Mouse (Mus musculus) embryonic facial prominence, embryonic 14.5 days (tissue): ENCODE data around the gene Ell. TPM values are rescaled to one million over a fixed set of nuclear protein-coding genes. Genes with fewer than 3 reads are reported as not detected.

Experiments used
- ATAC-seq: fragments of 200-750 bp; cut with Nextera tagmentation; 2 replicates; pipeline ENCODE4 v1.8.0; 2017; ENCODE audit warnings: low read depth, moderate number of reproducible peaks, moderate TSS enrichment
- DNase-seq: peaks from one replicate; pipeline ENCODE4 v3.0.0-alpha.2; 2015; ENCODE audit warnings: low spot score
- H3K27ac ChIP-seq: fragments of 300-500 bp; sonication (generic); replicated peaks from 2 replicates; pipeline ENCODE4 v1.5.1; 2014; ENCODE audit warnings: low read depth, mild to moderate bottlenecking, low read length, moderate library complexity
- H3K27me3 ChIP-seq: fragments of 300-500 bp; sonication (generic); replicated peaks from 2 replicates; pipeline ENCODE4 v1.6.1; 2014; ENCODE audit warnings: low read length; ENCODE audit not compliant: control insufficient read depth, insufficient read depth
- H3K36me3 ChIP-seq: fragments of 300-500 bp; sonication (generic); 2 replicates; pipeline ENCODE4 v1.6.1; 2014; ENCODE audit warnings: low read length, mixed read lengths; ENCODE audit not compliant: control insufficient read depth, insufficient read depth
- H3K4me1 ChIP-seq: fragments of 300-500 bp; sonication (generic); 2 replicates; pipeline ENCODE4 v1.6.1; 2014; ENCODE audit warnings: antibody characterized with exemption, low read length; ENCODE audit not compliant: control insufficient read depth, insufficient read depth
- H3K4me2 ChIP-seq: fragments of 300-500 bp; sonication (generic); 2 replicates; pipeline ENCODE4 v1.6.1; 2014; ENCODE audit warnings: low read depth, mild to moderate bottlenecking, low read length, moderate library complexity, mixed read lengths
- H3K4me3 ChIP-seq: fragments of 300-500 bp; sonication (generic); 2 replicates; pipeline ENCODE4 v1.5.1; 2014; ENCODE audit warnings: low read depth, mild to moderate bottlenecking, low read length
- H3K9ac ChIP-seq: fragments of 300-500 bp; sonication (generic); 2 replicates; pipeline ENCODE4 v1.6.1; 2014; ENCODE audit warnings: low read depth, mild to moderate bottlenecking, low read length, moderate library complexity, mixed read lengths
- H3K9me3 ChIP-seq: fragments of 300-500 bp; sonication (generic); 2 replicates; pipeline ENCODE4 v1.6.1; 2016; ENCODE audit warnings: low read length; ENCODE audit not compliant: control insufficient read depth
- WGBS: fragments of 180-500 bp; shearing (Covaris S2); extraction: QIAGEN DNeasy Blood & Tissue Kit; methylation state at CpG from one replicate; pipeline ENCODE4 v1.1.7; 2014; 5-methylcytosine and 5-hydroxymethylcytosine counted together
- polyA plus RNA-seq: library from polyadenylated mRNA; unstranded; fragments of >200 nt; fragmentation: Nextera tagmentation; extraction: Ambion mirVana; gene quantifications from 2 replicates; pipeline ENCODE4 v1.2.1, GENCODE M21; 2014

The Ell gene
- polyA plus RNA-seq, 1 experiment from 2014 or later = 17.3 TPM

- no peak for ATAC-seq
- Histone ChIP-seq H3K4me2 (no peak overlapping the region), H3K9me3 (no peaks in the 10 kb centered on the region), H3K27ac (no peak overlapping the region), H3K36me3 (no peaks in the 10 kb centered on the region), H3K9ac (no peak overlapping the region), H3K4me1 (peaks cover 11% of the 10 kb centered on the region), H3K27me3 (peaks cover 7% of the 10 kb centered on the region), H3K4me3 (no peak overlapping the region)
- DNase-seq = no peak
- 91% methylated on average over 5 of the region's 5 CpGs for WGBS
Observed at GRCm38 (mm10) chr8:70627041-70627440, 87.8 kb downstream of the Ell start.

- Histone ChIP-seq H3K27ac (no peak overlapping the region), H3K4me3 (peak overlapping the region; percentile 52), H3K9ac (peak overlapping the region; percentile 66), H3K36me3 (no peaks in the 10 kb centered on the region), H3K9me3 (no peaks in the 10 kb centered on the region), H3K4me1 (peaks cover 16% of the 10 kb centered on the region), H3K4me2 (peak overlapping the region; percentile 82), H3K27me3 (peaks cover 7% of the 10 kb centered on the region; the same call in 1 of the 2 replicates)
- ATAC-seq (no peak), DNase-seq (no peak)
- whole genome bisulfite sequencing = 54% methylated on average over 7 of the region's 7 CpGs
Observed at GRCm38 (mm10) chr8:70628986-70629490, 89.8 kb downstream of the Ell start.

DNA sequence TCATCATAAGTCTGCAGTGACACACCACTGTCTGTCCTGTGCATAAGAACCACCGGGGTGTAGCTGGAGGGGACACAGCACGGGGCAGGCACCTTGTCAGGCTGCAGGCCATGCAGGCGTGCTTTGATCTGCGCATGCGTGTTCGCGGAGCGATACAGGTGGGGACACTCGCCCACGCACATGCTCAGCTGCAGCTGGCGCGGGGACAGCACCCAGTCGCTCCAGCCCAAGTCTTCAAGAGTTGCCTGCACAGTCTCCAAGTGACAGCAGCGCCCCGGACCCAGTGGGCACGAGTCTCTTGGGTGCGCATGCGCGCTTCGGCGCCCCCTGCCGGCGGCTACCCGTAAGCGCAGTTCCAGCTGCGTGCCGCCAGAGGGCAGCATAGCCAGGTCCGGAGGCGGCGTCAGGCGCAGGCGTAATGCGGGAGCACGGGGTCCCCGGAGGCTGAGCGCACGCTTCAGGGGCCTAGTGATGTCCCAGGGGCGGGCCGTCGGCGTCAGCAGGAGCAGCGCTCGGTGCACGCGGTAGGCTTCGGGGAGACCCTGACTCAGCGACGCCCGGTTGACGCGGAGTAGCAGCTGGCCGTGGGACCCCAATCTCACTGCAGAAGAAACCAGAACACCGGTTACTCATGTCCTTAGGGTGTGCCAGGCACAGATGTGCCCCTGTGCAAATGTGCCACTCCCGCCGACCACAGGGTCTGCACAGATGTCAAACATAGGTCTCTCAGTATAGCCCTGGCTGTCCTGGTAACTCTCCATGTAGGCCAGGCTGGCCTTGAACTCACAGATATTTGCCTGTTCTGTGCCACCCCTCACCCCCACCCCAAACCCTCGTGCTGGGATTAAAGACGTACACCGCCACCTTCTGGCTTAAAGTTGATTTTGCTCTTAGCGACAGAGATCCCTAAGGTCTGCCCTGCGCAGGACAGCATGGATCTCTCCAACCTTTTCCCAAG lies 90.6 kb downstream of the Ell start:
- peaks cover 7% of the 10 kb centered on the region; the same call in 1 of the 2 replicates for H3K27me3 ChIP-seq
- peak overlapping the region; percentile 66 for H3K9ac ChIP-seq
- H3K4me2 ChIP-seq = peak overlapping the region; percentile 82
- H3K27ac ChIP-seq = peak overlapping the region; percentile 46
- H3K9me3 ChIP-seq = no peaks in the 10 kb centered on the region
- peak; percentile 92 for DNase-seq
- peak overlapping the region; percentile 52 for H3K4me3 ChIP-seq
- ATAC-seq = peak; percentile 93
- under 1% methylated on average over 37 of the region's 60 CpGs for WGBS
- peaks cover 17% of the 10 kb centered on the region for H3K4me1 ChIP-seq
- no peaks in the 10 kb centered on the region for H3K36me3 ChIP-seq

- WGBS = 14% methylated on average over 22 of the region's 22 CpGs
- H3K4me2 ChIP-seq = peak overlapping the region; percentile 82
- H3K4me1 ChIP-seq = peaks cover 17% of the 10 kb centered on the region
- no peaks in the 10 kb centered on the region for H3K9me3 ChIP-seq
- peaks cover 7% of the 10 kb centered on the region; the same call in 1 of the 2 replicates for H3K27me3 ChIP-seq
- H3K27ac ChIP-seq = no peak overlapping the region; the same call in 1 of the 2 replicates
- peak; percentile 65 for DNase-seq
- H3K36me3 ChIP-seq = no peaks in the 10 kb centered on the region
- H3K4me3 ChIP-seq = peak overlapping the region; percentile 52
- ATAC-seq = peak; percentile 32; the same call in 1 of the 2 replicates
- H3K9ac ChIP-seq = peak overlapping the region; percentile 66
Observed at GRCm38 (mm10) chr8:70630532-70631381, 91.5 kb downstream of the Ell start.

DNA sequence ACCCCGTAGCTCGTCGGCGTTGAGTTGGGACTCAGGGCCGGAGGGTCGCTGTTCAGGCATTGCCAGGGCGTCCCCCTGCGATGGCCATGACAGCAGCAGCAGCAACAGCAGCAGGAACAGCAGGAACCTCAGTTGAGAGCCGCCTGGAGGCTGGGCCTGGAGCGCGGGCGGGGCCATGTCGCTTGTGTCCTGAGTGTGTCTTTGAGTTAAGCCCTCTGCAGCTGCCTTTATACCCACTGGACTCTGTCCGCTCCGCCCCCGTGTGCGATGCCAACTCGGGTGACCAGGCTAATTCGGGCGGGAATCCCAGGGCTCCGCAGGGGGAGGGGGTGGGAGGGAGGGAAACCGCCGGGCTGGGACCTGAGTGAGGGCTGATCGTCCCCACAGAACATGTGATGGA lies 92.2 kb downstream of the Ell start:
- no peak overlapping the region for H3K4me3 ChIP-seq

GRCm38 (mm10) chr8:70632346-70632892 lies 93.2 kb downstream of the Ell start, which contains the start of gene Gdf15:
TSS of gene Gdf15 (minus strand) at chr8:70632456.
- Histone ChIP-seq H3K9me3 (no peaks in the 10 kb centered on the region), H3K4me3 (no peak within 1 kb of the TSS), H3K27me3 (peaks cover 7% of the 10 kb centered on the region; the same call in 1 of the 2 replicates), H3K27ac (no peak within 1 kb of the TSS), H3K9ac (peak within 1 kb of the TSS; percentile 30; the same call in 1 of the 2 replicates), H3K36me3 (no peaks in the 10 kb centered on the region), H3K4me1 (peaks cover 17% of the 10 kb centered on the region), H3K4me2 (0 out of 2 replicates have a peak within 1 kb of the TSS, but pooled peaks have one; percentile 82)
- WGBS = 74% methylated on average over 6 of the region's 6 CpGs
- ATAC-seq = no peak
- DNase-seq = no peak

More for the DNA sequence above, 92.2 kb downstream of the Ell start:
- H3K27ac ChIP-seq = no peak overlapping the region
- H3K9me3 ChIP-seq = no peaks in the 10 kb centered on the region
- DNase-seq (peak; percentile 35), ATAC-seq (no peak)
- H3K4me2 ChIP-seq = 0 out of 2 replicates have a peak overlapping the region, but pooled peaks have one; percentile 82
- peaks cover 7% of the 10 kb centered on the region; the same call in 1 of the 2 replicates for H3K27me3 ChIP-seq
- WGBS = 15% methylated on average over 18 of the region's 24 CpGs
- H3K36me3 ChIP-seq = no peaks in the 10 kb centered on the region
- H3K9ac ChIP-seq = peak overlapping the region; percentile 30; the same call in 1 of the 2 replicates
- H3K4me1 ChIP-seq = peaks cover 17% of the 10 kb centered on the region

DNA sequence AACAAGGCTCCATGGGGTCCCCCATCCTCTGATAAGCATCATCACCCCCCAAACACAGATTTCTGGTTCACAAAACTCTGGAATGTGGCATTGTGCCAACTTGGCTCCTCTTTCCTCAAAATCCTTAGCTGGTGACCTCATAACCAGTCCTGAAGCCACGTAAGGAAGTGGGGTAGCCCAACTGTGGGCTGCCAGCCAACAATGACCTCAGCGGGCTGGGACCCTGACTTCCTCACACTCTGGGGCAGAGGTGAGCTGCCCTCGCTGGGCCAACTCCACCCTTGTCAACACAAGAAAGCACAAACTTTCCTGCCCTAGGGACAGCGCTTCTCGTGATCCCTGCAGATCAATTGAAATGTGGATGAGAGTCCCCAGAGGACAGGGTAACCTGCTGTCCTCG lies 94.8 kb downstream of the Ell start:
- Histone ChIP-seq H3K27me3 (peaks cover 7% of the 10 kb centered on the region; the same call in 1 of the 2 replicates), H3K9me3 (no peaks in the 10 kb centered on the region), H3K27ac (no peak overlapping the region), H3K9ac (no peak overlapping the region), H3K36me3 (no peaks in the 10 kb centered on the region), H3K4me1 (peaks cover 17% of the 10 kb centered on the region), H3K4me2 (no peak overlapping the region), H3K4me3 (no peak overlapping the region)
- DNase-seq (peak; percentile 48), ATAC-seq (no peak)
- WGBS = 57% methylated on average over 6 of the region's 6 CpGs

DNA sequence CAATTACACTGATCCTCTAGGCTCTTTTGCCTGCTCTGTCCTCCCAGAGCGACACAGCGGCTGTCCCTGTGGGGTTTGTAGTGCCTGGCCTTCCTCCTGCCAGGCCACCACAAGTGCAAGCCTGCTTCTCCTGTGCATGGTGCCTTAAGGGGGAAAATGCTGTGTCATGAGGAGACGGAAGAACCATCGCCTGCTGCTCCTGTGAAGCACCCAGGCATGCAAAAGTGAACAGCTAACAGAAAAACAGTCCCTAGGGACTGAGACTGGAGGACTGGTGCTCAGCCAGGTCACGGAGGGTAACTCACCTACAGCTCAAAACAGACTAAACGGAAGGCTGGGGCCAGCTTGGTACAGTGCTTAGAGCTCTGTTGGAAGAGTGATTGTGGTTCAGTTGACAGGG lies 96.3 kb downstream of the Ell start:
- no peaks in the 10 kb centered on the region for H3K9me3 ChIP-seq
- DNase-seq = no peak
- H3K4me3 ChIP-seq = no peak overlapping the region
- H3K36me3 ChIP-seq = no peaks in the 10 kb centered on the region
- WGBS = 74% methylated on average over 6 of the region's 6 CpGs
- no peak for ATAC-seq
- no peak overlapping the region for H3K4me2 ChIP-seq
- no peak overlapping the region for H3K27ac ChIP-seq
- H3K4me1 ChIP-seq = peaks cover 16% of the 10 kb centered on the region
- H3K27me3 ChIP-seq = peaks cover 7% of the 10 kb centered on the region; the same call in 1 of the 2 replicates
- H3K9ac ChIP-seq = no peak overlapping the region
